Mouse (Mus musculus): ENCODE measurements around the gene Olfr553.
"Not testable (repeated sequence)": the region's sequence is repeated elsewhere in the genome, so short reads cannot be mapped to it uniquely, and the experiment has no call there.

The Olfr553 gene

GRCm38 (mm10) chr7:102618118-102618517 is at the start of gene Olfr553:
Olfr553 (minus strand) TSS chr7:102618218.
- DNase-seq, result no peak

DNA sequence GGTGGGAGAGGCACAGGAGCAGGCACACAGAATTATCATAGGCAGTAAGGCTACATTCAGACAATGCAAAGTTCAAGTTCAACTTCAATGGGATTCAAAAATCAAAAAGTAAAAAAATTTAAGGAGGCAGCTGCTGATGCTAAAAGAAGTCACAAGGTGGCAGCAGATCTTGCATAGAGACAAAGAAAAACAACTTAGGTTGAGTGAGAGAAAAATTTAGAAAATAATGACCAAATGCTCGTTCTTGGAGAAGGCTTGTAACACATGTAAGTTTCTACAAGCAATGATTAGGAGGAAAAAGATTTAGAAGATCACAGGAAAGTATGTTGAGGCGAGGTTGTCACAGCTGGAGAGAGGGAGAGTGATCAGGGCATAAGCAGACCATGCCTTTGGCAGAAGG is 47.4 kb upstream of the Olfr553 start:
- DNase-seq, result no peak

DNA sequence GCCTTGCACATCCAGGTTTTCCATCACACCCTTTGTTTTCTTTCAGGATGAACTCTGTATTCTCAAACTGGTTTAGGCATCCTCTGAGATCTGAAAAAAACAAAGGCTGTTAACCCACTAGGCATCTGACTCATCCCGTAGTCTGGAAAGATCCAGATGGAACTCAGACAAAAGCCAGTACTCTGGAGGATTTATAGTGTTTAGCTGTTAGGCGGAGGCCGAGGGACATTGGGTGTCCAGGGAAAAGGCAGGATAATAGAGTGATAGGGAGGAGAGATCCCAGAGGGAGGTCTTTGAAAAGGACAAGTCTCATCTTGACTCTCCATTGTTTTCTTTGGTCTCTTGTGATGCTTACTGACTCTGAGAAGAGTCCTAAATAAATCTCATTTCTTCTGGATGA is 46.6 kb upstream of the Olfr553 start, which contains the start of gene Olfr556:
Gene Olfr556, plus strand, starts transcription at position 301 of the 400 bp plus-strand sequence.
- no peak for DNase-seq

DNA sequence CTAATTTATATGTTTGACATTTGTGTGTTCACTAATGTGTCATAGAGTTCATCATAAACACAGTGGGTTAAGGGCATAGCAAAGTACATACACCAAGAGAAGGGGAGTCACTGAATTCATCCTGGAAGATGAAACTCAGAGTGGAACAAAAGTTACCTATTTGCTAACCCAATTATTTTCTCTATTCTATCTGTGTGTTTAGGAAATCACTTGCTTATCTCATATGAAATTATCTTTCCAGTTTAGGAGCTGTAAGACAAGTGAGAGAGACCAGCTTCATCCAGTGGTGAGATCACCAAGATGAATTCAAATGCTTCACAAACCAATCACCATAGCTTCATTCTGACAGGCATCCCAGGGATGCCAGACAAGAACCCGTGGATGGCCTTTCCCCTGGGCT is 40.5 kb upstream of the Olfr553 start, which contains the start of gene Olfr555:
Gene Olfr555, plus strand, starts transcription at position 301 of the 400 bp plus-strand sequence.
- DNase-seq, result no peak

GRCm38 (mm10) chr7:102644945-102645344 is 26.9 kb upstream of the Olfr553 start:
- DNase-seq, result not testable (repeated sequence)

GRCm38 (mm10) chr7:102638132-102638531 is 20.1 kb upstream of the Olfr553 start, which contains the start of gene Olfr554:
Olfr554 (plus strand) TSS chr7:102638432.
- no peak for DNase-seq

DNA sequence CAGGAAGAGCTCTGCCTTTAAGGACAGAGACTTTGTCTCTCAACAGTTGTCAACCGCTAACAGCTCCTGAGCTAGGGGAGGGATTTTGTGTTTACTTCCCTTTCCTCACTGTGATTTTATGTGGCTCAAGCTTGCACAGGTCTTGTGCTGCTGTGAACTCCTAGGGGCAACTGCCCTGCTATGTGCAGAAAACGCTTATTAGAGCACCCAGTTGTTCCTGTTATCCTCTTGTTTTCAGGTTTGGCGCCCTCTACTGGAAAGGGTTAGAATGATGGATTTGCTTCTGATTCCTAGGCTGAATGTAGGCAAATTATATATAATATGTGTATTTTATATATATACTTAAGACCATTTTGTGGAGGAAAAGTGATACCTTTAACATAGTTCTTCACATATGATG is 18.6 kb upstream of the Olfr553 start:
- DNase-seq, result no peak

DNA sequence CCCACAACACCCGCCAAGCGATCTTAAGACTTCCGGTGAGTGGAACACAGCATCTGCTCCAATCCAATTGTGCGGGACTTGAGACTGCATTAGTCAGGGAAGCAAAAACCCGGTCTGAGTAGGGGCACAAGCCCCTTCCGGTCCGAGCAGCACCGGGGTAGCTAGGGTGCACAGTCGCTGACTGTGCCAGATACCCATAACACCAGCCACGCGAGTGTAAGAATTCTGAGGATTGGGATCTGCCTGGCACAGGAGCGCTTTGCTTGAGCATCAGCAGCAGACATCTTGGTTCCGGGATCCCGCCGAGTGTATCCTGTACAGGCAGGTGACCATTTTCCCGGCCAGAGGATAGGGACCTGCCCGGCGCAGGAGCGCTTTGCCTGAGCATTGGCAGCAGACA is 2.4 kb upstream of the Olfr553 start:
- DNase-seq, result not testable (repeated sequence)

- no peak for DNase-seq
Measured at GRCm38 (mm10) chr7:102619608-102620007, 1.6 kb upstream of the Olfr553 start.

DNA sequence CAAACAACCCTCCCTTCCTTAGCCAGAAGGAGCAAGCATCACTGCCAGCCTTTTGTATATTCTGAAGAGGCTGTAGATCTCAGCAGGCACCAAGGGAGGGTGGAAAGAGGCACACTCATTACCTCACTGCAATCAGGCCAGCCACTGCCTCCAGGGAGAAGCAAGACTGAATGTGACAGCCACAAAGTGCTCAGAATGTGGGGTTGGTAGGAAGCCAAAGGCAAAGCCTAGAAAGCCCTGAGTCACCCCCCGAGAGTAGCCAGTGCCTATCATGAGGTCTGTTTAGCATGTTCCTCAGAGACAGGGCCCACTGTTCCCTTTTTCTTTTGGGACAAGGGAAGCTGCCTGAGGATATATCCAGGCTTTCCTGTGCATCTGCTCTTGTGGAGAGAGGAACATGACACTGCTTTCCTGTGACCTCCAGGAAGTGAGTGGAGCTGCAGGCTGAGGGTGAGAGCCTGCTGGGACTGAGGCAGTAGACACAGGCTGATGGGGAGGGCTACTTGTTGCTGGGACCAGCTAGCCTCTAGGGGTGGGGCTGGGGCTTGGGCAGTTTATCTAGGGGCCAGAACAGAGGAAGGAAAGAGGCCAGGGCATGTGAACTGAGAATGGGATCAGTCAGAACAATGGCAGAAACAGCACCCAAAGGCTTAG is 20.5 kb downstream of the Olfr553 start, which contains the start of gene Olfr552:
Gene Olfr552, plus strand, starts transcription at position 393 of the 654 bp plus-strand sequence.
- DNase-seq, result no peak

- DNase-seq, result no peak
Measured at GRCm38 (mm10) chr7:102591786-102592185, 26.2 kb downstream of the Olfr553 start, which contains the start of gene Olfr551. Olfr551 (minus strand) TSS chr7:102591886.

DNA sequence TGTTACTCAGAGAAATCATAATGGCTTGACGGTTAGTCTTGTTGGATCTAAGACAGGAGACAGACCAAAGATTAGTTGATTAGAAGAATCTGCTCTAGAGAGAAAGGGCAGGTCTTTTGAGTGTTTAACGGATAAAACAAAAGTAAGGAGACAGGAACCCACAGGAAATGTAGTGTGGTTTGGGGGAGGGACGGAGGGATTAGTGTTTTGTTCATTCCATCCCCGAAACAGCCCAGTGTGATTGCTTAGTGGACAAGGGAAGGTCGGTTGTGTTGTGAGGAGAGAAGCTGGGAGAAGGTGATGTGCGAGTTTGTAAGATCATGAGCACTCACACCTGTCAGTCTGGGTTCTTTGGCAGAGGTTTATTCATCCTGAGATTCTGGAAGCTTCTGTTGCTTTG is 42.0 kb downstream of the Olfr553 start:
- DNase-seq, result no peak

DNA sequence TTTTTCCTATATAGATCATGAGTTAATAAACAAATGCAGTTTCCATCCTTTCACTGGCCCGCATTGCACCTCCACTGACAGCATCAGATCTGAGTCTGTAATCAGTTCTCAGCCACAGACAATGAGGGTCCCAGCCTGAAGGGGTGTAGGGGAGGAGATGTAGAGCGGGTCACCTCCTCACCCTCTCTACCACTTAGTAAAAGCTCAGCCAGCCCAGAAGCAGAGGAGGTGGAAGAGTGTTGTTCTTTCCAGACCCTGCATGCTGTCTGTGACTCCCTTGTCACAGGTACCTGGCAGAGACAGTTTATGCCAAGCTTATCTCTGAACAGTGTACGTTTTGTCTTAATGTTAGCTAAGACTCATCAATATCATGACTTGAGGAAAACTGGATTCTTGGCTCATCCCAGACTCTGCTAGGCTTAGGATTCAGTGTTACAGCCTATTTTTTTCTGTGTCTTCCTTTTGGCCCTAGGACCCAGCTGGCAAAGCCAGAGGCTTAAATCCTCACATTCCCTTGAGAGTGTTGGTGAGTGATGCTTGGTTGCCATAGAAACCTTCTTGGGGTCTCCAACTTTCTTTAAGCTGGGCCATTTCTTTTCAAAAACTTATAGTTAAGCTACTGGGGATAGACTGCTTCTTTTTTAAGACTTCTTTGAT is 44.7 kb downstream of the Olfr553 start:
- DNase-seq, result no peak

DNA sequence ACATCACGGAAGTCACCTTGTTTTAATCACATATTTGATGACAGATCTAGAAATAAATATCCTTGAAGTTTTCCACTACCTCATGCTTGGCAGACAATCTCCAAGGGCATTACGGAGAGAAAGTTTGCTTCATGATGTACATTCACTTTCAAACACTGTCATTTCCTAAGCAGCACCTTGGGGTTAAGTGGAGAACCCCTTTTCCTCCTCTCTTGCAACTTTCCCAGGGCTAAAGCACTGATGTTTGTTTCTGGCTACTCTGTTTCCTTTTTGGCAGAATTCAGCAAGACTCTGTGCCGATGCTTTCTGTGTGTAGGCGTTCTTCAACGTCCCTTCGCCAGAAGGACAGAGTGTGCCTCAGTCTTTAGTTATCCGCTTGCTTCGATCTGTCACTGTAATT is 46.9 kb downstream of the Olfr553 start, which contains the start of gene Olfr550:
Gene Olfr550, plus strand, starts transcription at position 301 of the 400 bp plus-strand sequence.
- no peak for DNase-seq

GRCm38 (mm10) chr7:102566219-102566618 is 51.8 kb downstream of the Olfr553 start:
- DNase-seq, result no peak

- DNase-seq, result peak; percentile 10
Measured at GRCm38 (mm10) chr7:102564999-102565997, 52.7 kb downstream of the Olfr553 start, which contains the start of gene Trim21. Trim21 (minus strand) TSS chr7:102565486.
